ENCODE assay signal across 10 mouse cellular contexts in the genomic region with DNA sequence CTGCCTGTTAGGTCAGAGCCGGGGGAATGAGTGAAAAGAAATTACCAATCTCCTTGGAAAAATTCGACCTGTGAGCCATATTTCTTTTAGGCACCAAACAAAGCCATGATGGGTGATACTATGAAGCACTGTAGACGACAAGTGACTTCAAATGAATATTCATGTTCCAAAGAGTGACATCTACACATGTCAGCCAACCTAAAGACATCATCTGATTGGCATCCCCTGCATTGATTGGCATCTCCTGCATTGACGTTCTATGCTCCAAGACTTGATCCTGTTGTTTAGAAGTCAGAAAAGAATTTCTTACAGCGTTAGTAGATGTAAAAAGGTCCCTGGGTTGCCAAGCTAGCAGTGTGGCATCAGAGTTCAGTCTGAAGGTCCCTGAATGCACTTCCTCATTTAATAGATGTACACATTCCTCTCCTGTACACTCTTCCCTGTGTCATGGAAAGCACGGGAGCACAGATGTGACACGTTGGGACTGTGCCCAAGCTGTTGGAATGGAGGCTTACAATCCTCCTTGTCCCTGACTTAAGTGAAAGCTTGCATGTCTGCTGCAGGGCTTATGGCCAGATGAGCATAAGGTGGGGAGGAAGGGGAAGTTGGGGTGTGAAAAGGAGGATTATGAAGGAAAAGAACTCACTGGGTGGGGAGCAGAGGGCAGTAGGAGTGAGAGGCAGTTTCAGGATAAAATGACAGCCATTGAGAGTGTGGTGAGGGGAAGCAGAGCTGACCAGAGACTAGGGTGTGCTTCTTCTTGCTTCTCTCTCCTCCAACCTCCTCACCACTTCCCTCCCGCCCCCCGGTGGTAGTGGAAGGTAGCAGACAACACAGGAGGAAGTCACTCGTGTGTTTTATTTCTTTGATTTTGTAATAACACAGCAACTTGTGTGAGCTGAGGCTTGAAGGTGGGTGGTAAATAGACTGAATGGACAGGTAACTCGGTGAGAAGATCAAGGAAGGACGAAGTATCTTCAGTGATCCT.
A peak's percentile ranks its signal among the peaks of the same experiment; 100 is the strongest.
DNase-seq lines count a peak whose midpoint lies in the region; ATAC-seq and TF ChIP-seq lines count a peak whose summit lies in the region.
"Had no signal": no experiment of that assay in that cellular context is flagged by ENCODE, and none has a peak within 500 bp of the region (broad histone marks: within the 10 kb centered on the region; RNA-seq: fewer than 3 reads in every experiment).

No protein-coding gene starts in this region.

- H3K9ac ChIP-seq in hindbrain, embryonic 11.5 days (ENCODE audit: low read depth, low read length) = no peak overlapping the region
- no peak overlapping the region for H3K9ac ChIP-seq in forebrain, postnatal 0 days
- H3K9ac ChIP-seq: neural tube, embryonic 15.5 days had no signal

- H3K4me1 ChIP-seq in hindbrain, embryonic 11.5 days (replicated peaks; ENCODE audit: control insufficient read depth, insufficient read depth, low read length) = no peaks in the 10 kb centered on the region
- no peaks in the 10 kb centered on the region for H3K4me1 ChIP-seq in hindbrain, embryonic 10.5 days (replicated peaks)
- peaks cover 8% of the 10 kb centered on the region; the same call in 1 of the 2 replicates for H3K4me1 ChIP-seq in forebrain, postnatal 0 days (ENCODE audit: insufficient read depth)
- H3K4me1 ChIP-seq: neural tube, embryonic 15.5 days had no signal

- no peak for DNase-seq in hindbrain, embryonic 11.5 days (ENCODE audit: low spot score)
- no peak for DNase-seq in hindbrain, embryonic 10.5 days (ENCODE audit: low spot score)
- DNase-seq in right cerebral cortex, adult 18-20 months = peak; percentile 72
- DNase-seq in right cerebral cortex, postnatal 36 days (ENCODE audit: low spot score in 2 of 2) = no peak
- DNase-seq in forebrain, postnatal 0 days = peak; percentile 69
- DNase-seq in ovary, postnatal 14 days (ENCODE audit: low spot score) = no peak
- DNase-seq in spleen, postnatal 14 days (ENCODE audit: low spot score in 2 of 2) = no peak
- DNase-seq in heart, adult 9 months (ENCODE audit: low spot score in 2 of 2) = no peak

- H3K36me3 ChIP-seq in hindbrain, embryonic 11.5 days (ENCODE audit: control insufficient read depth, insufficient read depth, low read length) = no peaks in the 10 kb centered on the region
- 0 out of 2 replicates have a peak, but pooled peaks cover 6% of the 10 kb centered on the region for H3K36me3 ChIP-seq in hindbrain, embryonic 10.5 days
- H3K36me3 ChIP-seq in forebrain, postnatal 0 days (ENCODE audit: insufficient read depth) = peaks cover 16% of the 10 kb centered on the region; the same call in 1 of the 2 replicates

- H3K27me3 ChIP-seq in hindbrain, embryonic 11.5 days (ENCODE audit: control insufficient read depth, insufficient read depth, low read length) = no peaks in the 10 kb centered on the region
- no peaks in the 10 kb centered on the region for H3K27me3 ChIP-seq in hindbrain, embryonic 10.5 days (ENCODE audit: insufficient read depth, poor library complexity, severe bottlenecking)
- no peaks in the 10 kb centered on the region for H3K27me3 ChIP-seq in forebrain, postnatal 0 days (ENCODE audit: insufficient read depth, low read length)
- H3K27me3 ChIP-seq: megakaryocyte, embryonic 14.5 days; neural tube, embryonic 15.5 days had no signal

- no peak overlapping the region for H3K4me3 ChIP-seq in hindbrain, embryonic 11.5 days (ENCODE audit: low read depth, low read length)
- H3K4me3 ChIP-seq in hindbrain, embryonic 10.5 days = no peak overlapping the region
- no peak overlapping the region for H3K4me3 ChIP-seq in forebrain, postnatal 0 days (ENCODE audit: low read depth, low read length)
- H3K4me3 ChIP-seq: megakaryocyte, embryonic 14.5 days; neural tube, embryonic 15.5 days had no signal

- peak; percentile 45; the same call in 1 of the 2 replicates for ATAC-seq in hindbrain, embryonic 11.5 days (ENCODE audit: low FRiP score)
- peak; percentile 80 for ATAC-seq in forebrain, postnatal 0 days

- no peak overlapping the region for H3K4me2 ChIP-seq in hindbrain, embryonic 11.5 days (replicated peaks; ENCODE audit: low read depth, low read length)
- no peak overlapping the region for H3K4me2 ChIP-seq in forebrain, postnatal 0 days (ENCODE audit: low read depth)
- H3K4me2 ChIP-seq: neural tube, embryonic 15.5 days had no signal

- TF ChIP-seq CTCF in forebrain, postnatal 0 days (IDR thresholded peaks at IDR 0.05; ENCODE audit: low read depth) = peak; percentile 50

- 77% methylated on average over 12 of the region's 12 CpGs for WGBS in hindbrain, embryonic 11.5 days
- 74% methylated on average over 12 of the region's 12 CpGs for WGBS in hindbrain, embryonic 10.5 days
- WGBS in forebrain, postnatal 0 days = 42% methylated on average over 12 of the region's 12 CpGs

- H3K9me3 ChIP-seq in hindbrain, embryonic 11.5 days (ENCODE audit: control insufficient read depth, low read length) = no peaks in the 10 kb centered on the region
- 0 out of 2 replicates have a peak, but pooled peaks cover 2% of the 10 kb centered on the region for H3K9me3 ChIP-seq in hindbrain, embryonic 10.5 days
- H3K9me3 ChIP-seq in forebrain, postnatal 0 days (ENCODE audit: low read length) = no peaks in the 10 kb centered on the region
- H3K9me3 ChIP-seq: megakaryocyte, embryonic 14.5 days; neural tube, embryonic 15.5 days had no signal

- no peak overlapping the region for H3K27ac ChIP-seq in hindbrain, embryonic 11.5 days (ENCODE audit: low read depth, low read length)
- no peak overlapping the region for H3K27ac ChIP-seq in hindbrain, embryonic 10.5 days
- peak overlapping the region; percentile 66 for H3K27ac ChIP-seq in forebrain, postnatal 0 days (ENCODE audit: low read depth, low read length)
- H3K27ac ChIP-seq: neural tube, embryonic 15.5 days had no signal

Comparison
In these comparisons a context has a peak if more than half of its experiments do, and no peak if none do; other contexts are left out.
1. DNase-seq: peak in right cerebral cortex, adult 18-20 months (single experiment) and forebrain, postnatal 0 days (single experiment); none in hindbrain, embryonic 11.5 days (single experiment), hindbrain, embryonic 10.5 days (single experiment), right cerebral cortex, postnatal 36 days (0 of 2), ovary, postnatal 14 days (single experiment), spleen, postnatal 14 days (0 of 2) and heart, adult 9 months (0 of 2).